Mouse (Mus musculus) lung, postnatal 0 days (tissue): Measurements from ENCODE around the gene Etv5. TPM values are rescaled to one million over a fixed set of nuclear protein-coding genes. Genes with fewer than 3 reads are reported as not detected.

Experiments
- ATAC-seq: fragments of 200-750 bp; cut with Nextera tagmentation; 2 replicates; pipeline ENCODE4 v1.8.0; 2017; ENCODE audit warnings: moderate library complexity
- DNase-seq: peaks from one replicate; pipeline ENCODE4 v3.0.0-alpha.2; 2016; ENCODE audit warnings: low spot score
- H3K27ac ChIP-seq: fragments of 300-500 bp; sonication (generic); 2 replicates; pipeline ENCODE4 v1.5.1; 2014; ENCODE audit warnings: antibody characterized with exemption, mild to moderate bottlenecking, low read length, mixed read lengths
- H3K27me3 ChIP-seq: fragments of 300-500 bp; sonication (generic); replicated peaks from 2 replicates; pipeline ENCODE4 v1.6.1; 2014; ENCODE audit warnings: low read length, mixed read lengths; ENCODE audit not compliant: insufficient read depth
- H3K36me3 ChIP-seq: fragments of 300-500 bp; sonication (generic); 2 replicates; pipeline ENCODE4 v1.6.1; 2014; ENCODE audit warnings: low read length, mixed read lengths; ENCODE audit not compliant: insufficient read depth
- H3K4me1 ChIP-seq: fragments of 300-500 bp; sonication (generic); 2 replicates; pipeline ENCODE4 v1.6.1; 2014; ENCODE audit warnings: antibody characterized with exemption, low read depth, low read length, mixed read lengths; ENCODE audit not compliant: insufficient read depth
- H3K4me2 ChIP-seq: fragments of 300-500 bp; sonication (generic); replicated peaks from 2 replicates; pipeline ENCODE4 v1.6.1; 2014; ENCODE audit warnings: low read depth, mild to moderate bottlenecking, low read length, moderate library complexity, mixed read lengths
- H3K4me3 ChIP-seq: fragments of 300-500 bp; sonication (generic); 2 replicates; pipeline ENCODE4 v1.5.1; 2014; ENCODE audit warnings: low read depth, low read length
- H3K9ac ChIP-seq: fragments of 300-500 bp; sonication (generic); replicated peaks from 2 replicates; pipeline ENCODE4 v1.6.1; 2014; ENCODE audit warnings: low read depth, mild to moderate bottlenecking
- H3K9me3 ChIP-seq: fragments of 300-500 bp; sonication (generic); 2 replicates; pipeline ENCODE4 v1.6.1; 2016; ENCODE audit warnings: low read length, mixed read lengths
- CTCF ChIP-seq: IDR thresholded peaks from 2 replicates; pipeline ENCODE4 v1.5.1; 2016; ENCODE audit warnings: antibody characterized with exemption, mild to moderate bottlenecking
- EP300 ChIP-seq: IDR thresholded peaks from 2 replicates; pipeline ENCODE4 v1.6.1; 2016; ENCODE audit warnings: antibody characterized with exemption, mild to moderate bottlenecking, control low read depth
- WGBS: fragments of 180-500 bp; shearing (Covaris S2); extraction: QIAGEN DNeasy Blood & Tissue Kit; methylation state at CpG from one replicate; pipeline ENCODE4 v1.1.7; 2014; 5-methylcytosine and 5-hydroxymethylcytosine counted together
- polyA plus RNA-seq: library from polyadenylated mRNA; unstranded; fragments of >200 nt; fragmentation: Nextera tagmentation; extraction: Ambion mirVana; gene quantifications from 2 replicates; pipeline ENCODE4 v1.2.1, GENCODE M21; 2015

Etv5 gene
- polyA plus RNA-seq, 1 experiment from 2014 or later, result 78.5 TPM

- Histone ChIP-seq H3K4me3 (no peak overlapping the region), H3K27me3 (no peaks in the 10 kb centered on the region), H3K36me3 (no peaks in the 10 kb centered on the region), H3K27ac (no peak overlapping the region), H3K4me1 (no peaks in the 10 kb centered on the region; the same call in 1 of the 2 replicates), H3K4me2 (no peak overlapping the region), H3K9me3 (no peaks in the 10 kb centered on the region), H3K9ac (no peak overlapping the region)
- TF ChIP-seq CTCF, result no peak
- TF ChIP-seq EP300, result no peak
- 67% methylated on average over 7 of the region's 7 CpGs for WGBS
- ATAC-seq, result no peak
- no peak for DNase-seq
Observed at GRCm38 (mm10) chr16:22426866-22427265, 12.7 kb downstream of the Etv5 start.

DNA sequence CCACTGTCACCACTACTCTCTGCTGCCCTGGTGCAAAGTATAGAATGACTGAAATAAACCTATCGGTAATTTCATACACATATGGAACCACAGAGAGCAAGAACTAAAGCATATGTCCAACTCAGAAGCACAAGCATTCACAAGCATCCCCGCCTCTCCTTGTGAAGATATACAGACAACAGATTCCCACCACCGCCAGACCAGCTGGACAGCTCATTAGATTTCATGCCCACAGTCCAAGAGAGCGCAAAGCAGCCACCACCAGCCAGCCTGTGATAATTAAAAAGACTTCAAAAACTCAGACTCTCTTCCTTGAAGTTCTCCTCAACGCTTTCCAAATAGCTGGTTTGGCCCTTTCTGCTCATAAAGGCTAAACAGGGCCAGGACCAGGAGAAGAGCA, 17.3 kb downstream of the Etv5 start:
- no peak overlapping the region for H3K4me3 ChIP-seq
- H3K36me3 ChIP-seq, result no peaks in the 10 kb centered on the region
- TF ChIP-seq CTCF (no peak), EP300 (no peak)
- no peak for ATAC-seq
- no peak overlapping the region for H3K9ac ChIP-seq
- no peak for DNase-seq
- no peaks in the 10 kb centered on the region for H3K4me1 ChIP-seq
- no peaks in the 10 kb centered on the region for H3K9me3 ChIP-seq
- 78% methylated on average over 5 of the region's 5 CpGs for WGBS
- H3K27ac ChIP-seq, result no peak overlapping the region
- no peak overlapping the region for H3K4me2 ChIP-seq
- no peaks in the 10 kb centered on the region for H3K27me3 ChIP-seq

DNA sequence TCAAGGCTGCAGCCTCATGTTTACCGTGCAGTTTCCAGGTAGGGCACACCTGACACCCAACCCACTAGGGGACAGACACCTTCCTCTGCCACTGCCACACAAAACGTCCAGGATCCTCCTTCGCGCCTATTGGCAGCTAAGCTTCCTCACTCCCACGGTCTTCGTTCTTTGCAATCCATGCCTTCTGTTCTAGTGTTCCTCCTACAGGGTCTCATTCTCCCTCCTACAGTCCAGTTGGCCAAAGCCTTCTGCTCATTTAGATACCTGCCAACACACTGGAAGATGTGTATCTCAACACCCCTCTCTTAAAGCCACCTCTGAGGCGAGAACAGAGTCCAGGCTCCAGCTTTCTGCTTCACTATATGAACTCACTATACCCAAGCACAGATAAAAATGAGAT, 21.6 kb downstream of the Etv5 start:
- Histone ChIP-seq H3K9me3 (no peaks in the 10 kb centered on the region), H3K36me3 (no peaks in the 10 kb centered on the region), H3K27me3 (no peaks in the 10 kb centered on the region), H3K4me3 (no peak overlapping the region), H3K4me2 (no peak overlapping the region), H3K9ac (no peak overlapping the region), H3K4me1 (no peaks in the 10 kb centered on the region), H3K27ac (no peak overlapping the region)
- WGBS, result 88% methylated on average over 7 of the region's 7 CpGs
- TF ChIP-seq EP300 (no peak), CTCF (no peak)
- no peak for ATAC-seq
- no peak for DNase-seq

- Histone ChIP-seq H3K4me1 (no peaks in the 10 kb centered on the region; the same call in 1 of the 2 replicates), H3K9me3 (no peaks in the 10 kb centered on the region), H3K9ac (no peak overlapping the region), H3K27ac (no peak overlapping the region), H3K4me3 (no peak overlapping the region), H3K4me2 (no peak overlapping the region), H3K36me3 (no peaks in the 10 kb centered on the region), H3K27me3 (no peaks in the 10 kb centered on the region)
- ATAC-seq, result no peak
- DNase-seq, result no peak
- 72% methylated on average over 8 of the region's 8 CpGs for WGBS
- TF ChIP-seq EP300, result no peak
- TF ChIP-seq CTCF, result no peak
Observed at GRCm38 (mm10) chr16:22417044-22417443, 22.5 kb downstream of the Etv5 start.

DNA sequence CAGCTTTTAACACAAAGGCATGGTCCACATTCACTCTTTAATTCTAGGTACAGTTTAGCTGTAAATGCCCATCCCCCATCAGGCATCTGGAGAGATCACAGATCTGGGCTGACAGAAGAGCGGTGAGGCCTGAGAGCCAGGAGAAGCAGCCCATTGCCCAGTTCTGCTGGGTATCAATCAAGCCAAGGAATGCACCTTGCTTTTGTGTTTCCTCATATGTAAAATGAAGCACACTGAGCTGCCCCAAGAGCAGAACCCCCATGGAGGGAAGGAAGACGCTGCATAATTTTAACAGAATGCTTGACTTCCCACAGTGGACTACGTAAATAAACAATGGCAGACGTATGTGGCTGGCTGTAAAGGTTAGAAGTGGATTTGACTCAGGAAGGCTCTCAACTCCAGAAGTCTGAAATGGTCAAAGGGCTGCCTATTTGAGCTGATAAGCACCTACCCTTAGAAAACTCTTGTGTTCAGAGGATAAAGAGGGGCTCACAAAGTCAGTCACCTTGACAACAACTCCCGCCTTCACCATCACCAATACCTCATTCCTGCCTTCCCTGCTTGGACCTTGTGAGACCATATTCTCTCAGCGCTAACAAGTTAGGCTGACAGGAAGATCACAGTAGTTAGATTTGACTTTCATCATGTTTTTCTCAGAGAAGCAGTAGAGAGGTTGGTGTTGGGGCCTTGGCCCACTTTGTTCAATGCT, 23.2 kb downstream of the Etv5 start:
- ATAC-seq, result no peak
- Histone ChIP-seq H3K4me3 (no peak overlapping the region), H3K9me3 (no peaks in the 10 kb centered on the region), H3K4me1 (peaks cover 3% of the 10 kb centered on the region; the same call in 1 of the 2 replicates), H3K9ac (no peak overlapping the region), H3K27me3 (no peaks in the 10 kb centered on the region), H3K4me2 (no peak overlapping the region), H3K27ac (no peak overlapping the region), H3K36me3 (no peaks in the 10 kb centered on the region)
- DNase-seq, result no peak
- WGBS, result 44% methylated on average over 6 of the region's 6 CpGs
- no peak for TF ChIP-seq EP300
- no peak for TF ChIP-seq CTCF

DNA sequence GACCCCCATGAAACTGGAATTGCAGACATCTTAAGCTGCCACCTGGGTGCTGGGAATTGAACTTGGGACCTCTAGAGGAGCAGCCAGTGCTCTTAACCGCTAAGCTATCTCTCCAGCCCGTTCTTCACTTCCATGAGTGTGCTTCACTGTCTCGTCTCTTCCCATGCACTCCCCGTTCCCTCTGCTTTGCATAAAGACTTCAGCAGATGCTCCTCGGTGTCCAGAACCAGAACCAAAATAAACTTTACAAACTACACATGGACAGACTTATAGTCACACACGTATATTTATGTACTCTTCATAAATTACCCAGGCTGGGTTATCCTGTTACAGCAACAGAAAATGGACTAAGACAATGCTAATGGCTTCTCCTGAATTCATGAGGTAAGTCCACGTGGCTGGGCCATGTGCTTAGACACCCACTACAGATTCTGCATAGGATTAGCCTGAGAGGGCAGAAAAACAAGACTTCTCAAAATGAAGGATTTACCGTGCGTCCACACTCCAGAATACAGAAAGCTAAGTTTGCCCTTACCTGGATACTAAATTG, 25.2 kb downstream of the Etv5 start:
- peaks cover 3% of the 10 kb centered on the region; the same call in 1 of the 2 replicates for H3K4me1 ChIP-seq
- TF ChIP-seq EP300, result no peak
- no peak for TF ChIP-seq CTCF
- H3K4me3 ChIP-seq, result no peak overlapping the region
- H3K36me3 ChIP-seq, result no peaks in the 10 kb centered on the region
- no peak for ATAC-seq
- no peaks in the 10 kb centered on the region for H3K9me3 ChIP-seq
- no peak overlapping the region for H3K9ac ChIP-seq
- H3K4me2 ChIP-seq, result no peak overlapping the region
- no peak overlapping the region for H3K27ac ChIP-seq
- DNase-seq, result no peak
- no peaks in the 10 kb centered on the region for H3K27me3 ChIP-seq
- WGBS, result 69% methylated on average over 9 of the region's 9 CpGs
